Mouse (Mus musculus) frontal cortex, postnatal 36 days (tissue): Measurements from ENCODE around the gene Rexo2.
"Not testable (repeated sequence)": the region's sequence is repeated elsewhere in the genome, so short reads cannot be mapped to it uniquely, and the experiment has no call there.

Experiments
- DNase-seq, 2 experiments: peaks; one replicate each; pipeline ENCODE4 v3.0.0; 2022; ENCODE audit warnings: low spot score in 2 of 2

Rexo2 gene

GRCm38 (mm10) chr9:48480411-48481213 is at the start of gene Rexo2:
Gene Rexo2, minus strand, starts transcription at chr9:48480623.
- peak; percentile 93 to 95 for DNase-seq

GRCm38 (mm10) chr9:48526520-48526919 is 46.1 kb upstream of the Rexo2 start:
- DNase-seq, result no peak

GRCm38 (mm10) chr9:48525566-48525965 is 45.1 kb upstream of the Rexo2 start:
- DNase-seq, result no peak

- DNase-seq, result not testable (repeated sequence)
These were observed 40.0 kb upstream of the Rexo2 start for GRCm38 (mm10) chr9:48520405-48520804.

GRCm38 (mm10) chr9:48517372-48518130 is 37.1 kb upstream of the Rexo2 start:
- no peak for DNase-seq

DNA sequence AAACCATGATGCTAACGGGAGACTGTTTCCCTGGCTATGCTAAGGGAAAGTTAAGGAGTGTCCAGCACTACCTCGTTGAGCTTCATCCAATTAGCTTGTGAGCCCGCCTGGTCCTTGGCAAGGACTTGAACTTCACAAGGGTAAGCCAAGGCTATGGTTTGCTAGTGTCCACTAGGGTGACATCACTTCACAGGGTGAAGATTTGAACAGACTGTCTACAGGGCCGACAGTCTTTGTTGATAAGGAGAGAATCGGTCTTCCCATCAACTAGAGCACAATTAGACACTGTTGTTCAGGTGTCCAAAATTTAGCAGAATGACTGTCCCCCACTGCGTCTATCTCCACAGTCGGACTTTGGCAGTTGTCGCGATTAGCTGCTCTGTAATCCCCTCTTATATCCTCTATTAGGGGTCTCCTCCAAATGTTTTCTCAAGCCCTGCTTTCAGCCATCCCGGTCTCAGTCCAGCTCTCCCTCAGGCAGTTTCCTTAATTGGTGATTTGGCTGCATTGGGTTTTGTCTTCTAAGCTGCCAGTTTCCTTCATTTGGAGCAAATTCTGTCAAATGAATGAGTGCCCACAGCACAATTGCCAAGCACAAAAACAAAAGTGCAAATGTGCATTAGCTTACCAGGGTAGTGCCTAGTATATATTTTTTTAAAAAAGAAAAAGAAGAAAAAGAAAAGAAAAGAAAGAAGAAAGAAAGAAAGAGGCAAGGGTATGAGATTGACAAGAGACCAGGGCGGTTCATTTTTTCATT is 36.4 kb upstream of the Rexo2 start:
- DNase-seq, result no peak

GRCm38 (mm10) chr9:48515332-48515731 is 34.9 kb upstream of the Rexo2 start:
- no peak for DNase-seq

GRCm38 (mm10) chr9:48510134-48510533 is 29.7 kb upstream of the Rexo2 start:
- DNase-seq, result no peak

DNA sequence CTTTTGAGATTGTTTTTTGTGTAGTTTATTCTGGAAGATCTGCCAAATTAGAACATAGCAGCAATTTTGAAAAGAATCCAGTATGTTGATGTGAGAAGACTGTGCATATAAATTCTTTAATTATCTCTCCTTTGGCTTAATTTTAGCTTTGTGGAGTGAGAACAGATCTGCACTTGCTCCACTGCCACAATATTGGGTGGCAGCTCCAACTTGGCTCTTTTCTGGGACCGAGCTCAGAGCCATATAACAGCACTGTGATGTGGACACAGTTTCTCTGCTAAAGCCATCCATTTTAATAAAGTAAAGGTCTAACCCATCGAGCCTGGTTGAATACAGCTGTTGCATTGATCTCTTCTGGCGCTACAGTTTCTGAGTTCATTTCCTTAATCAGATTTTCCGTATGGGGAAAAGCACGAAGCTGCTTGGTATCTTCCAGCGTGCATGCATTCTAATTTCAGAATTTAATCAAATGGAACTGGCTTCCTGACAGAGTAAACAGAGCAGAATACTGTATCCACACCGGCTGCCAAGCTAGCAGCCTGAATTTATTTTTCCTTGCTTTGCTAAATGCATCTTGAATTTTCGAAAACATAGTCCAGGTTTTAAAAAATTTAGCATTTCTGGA is 24.4 kb upstream of the Rexo2 start:
- DNase-seq, result peak; percentile 13 to 55

- DNase-seq, result no peak
These were observed 22.6 kb upstream of the Rexo2 start for GRCm38 (mm10) chr9:48503001-48503400.

DNA sequence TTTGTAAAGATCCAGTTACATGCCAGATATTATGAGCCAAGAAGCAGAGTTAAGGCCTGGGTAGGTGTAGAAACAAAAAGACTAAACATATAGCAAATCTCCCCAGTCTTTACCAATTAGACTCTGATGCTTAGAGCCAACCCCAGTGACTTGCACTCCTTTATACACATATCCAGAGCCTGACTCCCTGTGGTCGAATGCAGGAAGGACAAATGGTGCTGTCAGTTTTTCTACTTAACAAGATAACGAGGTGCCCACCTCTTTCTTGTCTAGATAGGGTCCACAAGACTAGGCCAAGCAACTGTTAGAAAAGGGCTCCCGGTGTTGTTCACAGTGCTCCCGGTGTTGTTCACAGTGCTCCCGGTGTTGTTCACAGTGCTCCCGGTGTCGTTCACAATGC is 20.8 kb upstream of the Rexo2 start:
- DNase-seq, result no peak

GRCm38 (mm10) chr9:48495548-48495932 is 15.1 kb upstream of the Rexo2 start:
- no peak for DNase-seq

GRCm38 (mm10) chr9:48494817-48495547 is 14.6 kb upstream of the Rexo2 start, which contains the start of the genes Rbm7 and Gm5617:
Gene Rbm7, minus strand, starts transcription at chr9:48495299.
Gene Gm5617, plus strand, starts transcription at chr9:48495442.
- DNase-seq, result peak; percentile 95 to 97

- DNase-seq, result no peak
These were observed 1.1 kb upstream of the Rexo2 start for GRCm38 (mm10) chr9:48481214-48482134.

DNA sequence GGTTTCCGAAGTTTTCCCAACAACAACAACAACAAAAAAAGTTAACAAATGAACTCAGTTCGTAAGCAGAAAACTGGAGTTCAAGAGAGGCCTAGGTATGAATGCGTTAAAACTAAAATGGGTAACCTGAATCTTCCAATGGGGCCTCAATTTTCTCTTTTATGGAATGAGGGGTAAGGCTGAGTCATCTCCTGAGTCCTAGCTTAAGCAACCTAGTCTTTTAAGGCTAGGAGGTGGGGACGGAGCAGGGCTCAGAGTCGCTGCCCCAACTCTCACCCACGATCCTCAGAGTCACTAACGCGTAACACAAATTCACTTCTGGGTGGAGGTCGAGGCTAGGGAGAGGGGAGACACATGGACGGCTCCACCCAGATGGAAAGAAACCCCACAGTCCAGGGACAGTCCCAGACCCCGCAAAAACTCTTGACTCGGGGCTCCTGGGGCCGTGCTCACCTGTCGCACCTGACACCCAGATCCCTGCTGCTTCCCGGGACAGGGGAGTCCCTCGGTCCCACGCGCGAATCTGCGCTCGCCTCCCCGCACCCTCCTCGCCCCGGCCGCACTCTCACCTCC is 499 bp downstream of the Rexo2 start:
- DNase-seq, result no peak

- no peak for DNase-seq
These were observed 1.6 kb downstream of the Rexo2 start for GRCm38 (mm10) chr9:48478808-48479207.

DNA sequence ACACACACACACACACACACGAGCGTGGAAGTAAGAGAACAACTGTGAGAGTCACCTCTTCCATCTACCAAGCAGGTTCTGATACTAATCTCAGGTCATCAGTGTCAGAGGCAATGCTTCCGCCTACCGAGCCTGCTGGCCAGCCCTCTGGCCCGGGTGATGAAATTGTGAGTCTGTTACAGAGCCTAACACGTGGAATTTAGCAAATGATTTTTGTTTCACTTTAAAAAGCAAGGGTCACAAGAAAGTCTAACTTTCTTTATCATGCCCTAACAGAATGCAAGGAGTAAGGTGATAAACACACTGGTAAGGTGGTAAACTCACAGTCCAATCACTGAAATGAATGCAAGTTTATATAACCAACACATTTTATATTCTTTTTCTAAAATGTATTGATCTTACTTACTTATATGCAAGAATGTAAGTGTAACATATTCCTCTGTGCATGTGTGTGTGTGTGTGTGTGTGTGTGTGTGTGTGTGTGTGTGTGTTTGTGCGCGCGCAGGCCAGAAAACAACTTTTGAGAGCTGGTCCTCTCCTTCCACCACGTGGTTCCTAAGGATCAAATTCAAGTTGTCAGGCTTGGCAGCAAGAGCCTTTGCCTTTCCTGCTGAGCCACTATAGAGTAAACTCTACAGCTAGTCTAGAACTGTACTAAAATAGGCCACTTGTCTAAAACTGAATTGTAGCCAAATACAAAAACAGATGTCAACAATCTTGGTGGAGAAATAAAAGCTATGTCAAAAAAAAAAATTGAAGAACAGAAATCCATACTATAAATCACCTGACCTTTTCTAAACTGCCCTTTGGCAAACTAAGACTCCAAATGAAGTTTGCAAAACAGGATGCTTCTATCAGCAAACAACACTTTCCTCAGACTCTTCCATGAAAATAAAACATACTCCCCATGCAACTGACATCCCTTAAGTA is 3.9 kb downstream of the Rexo2 start:
- DNase-seq, result no peak

DNA sequence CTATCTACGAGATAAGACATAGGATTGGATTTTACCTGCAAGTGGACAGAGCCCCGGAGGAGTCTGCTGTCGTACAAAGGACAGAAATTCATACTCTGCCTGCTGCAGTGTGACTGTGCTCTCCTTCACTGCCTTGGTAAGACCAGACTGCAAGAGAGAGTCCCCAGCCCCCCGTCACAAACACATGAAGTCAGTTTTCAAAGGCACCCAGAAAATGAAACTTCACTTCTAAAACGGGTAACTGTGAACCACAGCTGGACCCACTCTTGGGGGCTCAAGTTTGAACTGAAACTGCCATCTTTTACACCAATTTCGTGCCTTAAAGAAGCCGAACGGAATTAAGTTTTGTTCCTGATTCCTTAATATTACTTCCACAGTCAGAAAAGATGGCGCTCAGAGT is 6.1 kb downstream of the Rexo2 start:
- DNase-seq, result no peak
